Mouse (Mus musculus) CD8-positive naive resting alpha-beta T cell, adult 57 days (primary cell): ENCODE measurements around the gene Car1. TPM values are rescaled to one million over a fixed set of nuclear protein-coding genes. Genes with fewer than 3 reads are reported as not detected.

Experiments used
- total RNA-seq: library from RNA; stranded (reverse); gene quantifications from one replicate; pipeline ENCODE4 v1.2.4, GENCODE M21; 2023

Gene Car1
- total RNA-seq, result 0.58 TPM

DNA sequence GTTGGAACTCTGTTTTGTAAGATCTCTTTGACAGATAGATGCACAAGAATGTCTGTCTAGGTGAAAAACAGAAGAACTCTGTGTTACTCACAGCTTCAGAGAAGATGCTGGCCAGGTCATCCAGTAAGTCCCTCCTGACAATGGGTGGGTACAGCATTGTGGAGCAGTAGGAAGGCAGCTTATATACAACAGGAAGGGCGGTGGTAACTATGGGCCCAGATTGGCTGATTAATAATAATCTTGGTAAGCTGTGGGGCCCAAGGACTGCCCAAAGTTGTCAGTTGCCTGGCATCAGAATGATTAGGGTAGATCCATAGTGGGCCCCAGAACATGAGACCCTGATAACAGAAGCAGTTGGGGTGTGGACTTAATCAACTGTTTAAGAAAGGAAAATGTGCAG lies at the start of gene Car1:
Gene Car1 (minus strand): TSS at position 158 of the 400 bp plus-strand sequence.

Other genes with a start within 250 kb of the Car1 start
- 124 TPM for gene 1810022K09Rik, start 197.1 kb downstream of the Car1 start, total RNA-seq
- gene Car13, start 166.6 kb downstream of the Car1 start, total RNA-seq, result 0.21 TPM
- not detected for gene Car3, start 55.1 kb upstream of the Car1 start, total RNA-seq
- gene Car2, start 77.9 kb upstream of the Car1 start, total RNA-seq, result 6.0 TPM